Mouse (Mus musculus) liver, adult 2 months (tissue): ENCODE measurements around the gene Olfr691. TPM values are rescaled to one million over a fixed set of nuclear protein-coding genes. Genes with fewer than 3 reads are reported as not detected.

ENCODE experiments used
- DNase-seq: peaks from one replicate; pipeline ENCODE4 v3.0.0-alpha.2; 2011; ENCODE audit warnings: low read depth, low spot score; ENCODE audit errors: extremely low read depth
- H3K27ac ChIP-seq: fragments of 200-500 bp; replicated peaks from 2 replicates; pipeline ENCODE4 v1.5.1; 2012; ENCODE audit warnings: low read depth, mild to moderate bottlenecking, control low read depth, inconsistent platforms, low read length; ENCODE audit not compliant: insufficient read depth
- H3K27me3 ChIP-seq: fragments of 200-500 bp; 2 replicates; pipeline ENCODE4 v1.6.1; 2012; ENCODE audit warnings: mild to moderate bottlenecking, moderate library complexity, low read length, inconsistent platforms; ENCODE audit not compliant: control insufficient read depth, insufficient read depth
- H3K36me3 ChIP-seq: fragments of 200-500 bp; 2 replicates; pipeline ENCODE4 v1.6.1; 2012; ENCODE audit warnings: low read length, inconsistent platforms; ENCODE audit not compliant: control insufficient read depth, insufficient read depth
- H3K4me1 ChIP-seq: fragments of 200-500 bp; 2 replicates; pipeline ENCODE4 v1.6.1; 2011; ENCODE audit warnings: low read length; ENCODE audit not compliant: control insufficient read depth, insufficient read depth
- H3K4me3 ChIP-seq: fragments of 200-500 bp; 2 replicates; pipeline ENCODE4 v1.5.1; 2011; ENCODE audit warnings: low read depth, mild to moderate bottlenecking, control low read depth, low read length, moderate library complexity; ENCODE audit not compliant: insufficient read depth
- H3K79me2 ChIP-seq: fragments of 200-500 bp; 2 replicates; pipeline ENCODE4 v1.6.1; 2012; ENCODE audit warnings: inconsistent platforms, mild to moderate bottlenecking, low read length, moderate library complexity; ENCODE audit not compliant: control insufficient read depth, insufficient read depth
- H3K9ac ChIP-seq: fragments of 200-500 bp; 2 replicates; pipeline ENCODE4 v1.6.1; 2012; ENCODE audit warnings: low read depth, mild to moderate bottlenecking, control low read depth, inconsistent platforms, low read length
- CTCF ChIP-seq: fragments of 200-500 bp; IDR thresholded peaks from 2 replicates; pipeline ENCODE4 v1.5.1; 2011; ENCODE audit warnings: low read depth, low read length, control low read depth
- POLR2A ChIP-seq: fragments of 200-500 bp; IDR thresholded peaks from 2 replicates; pipeline ENCODE4 v1.6.1; 2011; ENCODE audit warnings: low read length, control low read depth; ENCODE audit not compliant: insufficient read depth; ENCODE audit errors: extremely low read depth
- WGBS: fragments of 180-500 bp; shearing (Covaris S2); methylation state at CpG from one replicate; pipeline ENCODE4 v1.1.7; 2018; 5-methylcytosine and 5-hydroxymethylcytosine counted together
- polyA plus RNA-seq: library from polyadenylated mRNA; depleted of rRNA; stranded (reverse); fragments of >200 nt; gene quantifications from 2 replicates; pipeline ENCODE4 v1.2.3, GENCODE M21; 2012; rRNA removed
- total RNA-seq: library from RNA; depleted of rRNA; stranded (reverse); fragments of >200 nt; gene quantifications from 2 replicates; pipeline ENCODE4 v1.2.3, GENCODE M21; 2014; rRNA removed

The Olfr691 gene
- total and polyA plus RNA-seq, 2 experiments: not detected

DNA sequence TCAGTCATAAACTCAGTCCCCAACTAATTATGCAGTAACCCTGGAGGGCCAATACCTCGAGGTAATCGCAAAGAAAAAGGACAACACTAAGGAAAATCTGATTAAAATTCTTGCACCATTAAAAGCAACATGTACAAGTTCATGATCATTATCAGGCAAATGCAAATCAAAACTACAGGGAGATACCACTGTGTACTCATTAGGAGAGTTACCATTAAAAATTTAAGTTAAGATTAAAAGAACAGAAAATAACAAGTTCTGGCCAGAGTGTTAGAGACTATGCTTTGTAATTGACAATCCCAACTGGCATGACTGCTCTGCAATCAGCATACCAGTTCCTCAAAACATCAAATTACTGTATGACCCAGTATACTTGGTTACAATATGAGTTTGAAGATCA is 682 bp upstream of the Olfr691 start:
- H3K36me3 ChIP-seq: no peaks in the 10 kb centered on the region
- no peak overlapping the region for H3K27ac ChIP-seq
- no peaks in the 10 kb centered on the region for H3K79me2 ChIP-seq
- no peaks in the 10 kb centered on the region for H3K4me1 ChIP-seq
- DNase-seq: no peak
- 76% methylated on average over 2 of the region's 2 CpGs for WGBS
- no peaks in the 10 kb centered on the region for H3K27me3 ChIP-seq
- TF ChIP-seq CTCF (no peak), POLR2A (no peak)
- no peak overlapping the region for H3K4me3 ChIP-seq
- H3K9ac ChIP-seq: no peak overlapping the region

DNA sequence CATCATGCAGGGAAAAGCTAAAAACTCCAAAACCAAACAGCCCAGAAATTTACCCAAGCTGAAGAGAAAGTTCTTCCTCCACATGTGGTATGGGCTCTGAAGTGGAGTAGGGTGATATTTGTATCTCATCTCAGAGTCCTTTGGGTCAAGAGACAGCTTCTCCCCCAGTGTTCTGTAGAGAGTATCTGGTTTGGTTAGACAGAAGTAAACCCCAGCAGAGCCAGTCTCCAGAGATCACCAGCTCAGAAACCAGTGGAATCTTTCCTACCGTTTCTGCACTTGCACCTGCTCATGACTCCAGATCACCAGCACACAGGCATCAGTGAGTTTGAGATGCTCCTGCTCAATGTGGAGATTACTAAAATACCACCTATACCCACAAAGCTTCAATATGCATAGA is 8.1 kb downstream of the Olfr691 start, which contains the start of gene Olfr690:
Olfr690 (minus strand) TSS at position 101 of the 400 bp plus-strand sequence.
- WGBS: 83% methylated on average over 1 of the region's 1 CpGs

DNA sequence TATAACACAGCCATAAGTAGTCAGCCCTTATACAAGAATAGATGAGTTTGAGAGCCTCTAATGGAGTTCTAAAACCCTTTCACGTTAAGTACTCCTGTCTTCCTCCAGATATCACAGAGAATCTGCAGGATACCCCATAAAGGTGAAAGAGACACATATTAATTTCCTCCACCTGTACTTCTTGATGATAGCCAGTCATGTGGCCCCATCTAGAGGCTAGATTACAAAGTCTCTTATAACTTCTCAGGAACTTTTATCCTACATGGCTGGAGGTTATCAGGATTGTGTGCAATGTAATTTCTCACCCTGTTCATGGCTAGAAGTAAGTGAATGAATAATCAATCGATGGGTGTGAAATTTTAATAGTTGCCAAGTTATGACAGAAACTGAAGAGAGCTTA is 16.8 kb downstream of the Olfr691 start:
- Histone ChIP-seq H3K27ac (no peak overlapping the region), H3K4me3 (no peak overlapping the region), H3K79me2 (no peaks in the 10 kb centered on the region), H3K27me3 (no peaks in the 10 kb centered on the region), H3K4me1 (no peaks in the 10 kb centered on the region), H3K36me3 (no peaks in the 10 kb centered on the region), H3K9ac (no peak overlapping the region)
- no peak for TF ChIP-seq POLR2A
- TF ChIP-seq CTCF: no peak
- no peak for DNase-seq
- WGBS: 56% methylated on average over 2 of the region's 2 CpGs

More for the DNA sequence above, 8.1 kb downstream of the Olfr691 start, which contains the start of gene Olfr690:
- Histone ChIP-seq H3K79me2 (no peaks in the 10 kb centered on the region), H3K4me3 (no peak within 1 kb of the TSS), H3K4me1 (no peaks in the 10 kb centered on the region), H3K36me3 (no peaks in the 10 kb centered on the region), H3K27me3 (no peaks in the 10 kb centered on the region), H3K9ac (no peak within 1 kb of the TSS), H3K27ac (no peak within 1 kb of the TSS)
- DNase-seq: no peak
- no peak for TF ChIP-seq CTCF
- TF ChIP-seq POLR2A: no peak

DNA sequence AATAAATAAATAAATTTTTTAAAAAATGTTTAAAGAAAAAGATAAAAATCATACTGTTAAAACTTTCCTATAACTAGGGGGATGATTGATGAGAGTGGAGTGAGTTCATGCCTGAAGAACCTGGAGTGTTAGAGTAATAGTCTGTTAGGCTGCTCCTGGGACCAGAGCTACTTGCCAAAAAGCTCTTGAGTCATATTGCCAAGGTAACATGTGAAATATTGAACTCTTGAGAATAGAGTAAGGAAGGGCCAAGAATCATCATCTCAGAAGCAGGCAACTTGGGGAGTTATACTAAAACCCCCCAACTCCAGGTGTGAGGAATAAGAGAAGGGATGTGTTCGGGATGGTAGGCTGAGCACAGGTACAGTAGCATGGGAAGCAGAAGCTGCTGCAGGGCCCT is 31.2 kb downstream of the Olfr691 start, which contains the start of gene Olfr689:
Olfr689 (plus strand) TSS at position 301 of the 400 bp plus-strand sequence.
- TF ChIP-seq CTCF (no peak), POLR2A (no peak)
- no peak for DNase-seq
- no peaks in the 10 kb centered on the region for H3K79me2 ChIP-seq
- no peaks in the 10 kb centered on the region for H3K4me1 ChIP-seq
- H3K27ac ChIP-seq: no peak within 1 kb of the TSS
- no peaks in the 10 kb centered on the region for H3K27me3 ChIP-seq
- H3K36me3 ChIP-seq: no peaks in the 10 kb centered on the region
- WGBS: 68% methylated on average over 1 of the region's 1 CpGs
- no peak within 1 kb of the TSS for H3K9ac ChIP-seq
- H3K4me3 ChIP-seq: no peak within 1 kb of the TSS

DNA sequence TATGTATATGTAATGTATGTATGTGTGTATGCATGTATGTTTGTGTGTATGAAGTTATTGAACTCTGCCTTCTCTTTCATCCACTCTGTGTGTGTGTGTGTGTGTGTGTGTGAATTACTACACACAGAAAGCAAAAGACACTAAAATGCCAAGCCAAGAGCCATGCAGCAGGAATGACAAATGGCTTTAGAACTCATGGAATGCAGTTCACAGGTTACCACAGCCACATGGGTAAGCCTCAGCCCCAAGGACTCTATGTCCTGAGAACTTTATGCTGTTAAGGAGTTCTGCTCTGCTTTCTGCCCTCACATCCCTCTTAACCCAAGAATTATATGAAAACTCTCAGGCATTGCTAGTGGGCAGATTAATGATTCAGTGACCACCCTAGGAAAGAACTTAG is 52.0 kb downstream of the Olfr691 start:
- no peak overlapping the region for H3K9ac ChIP-seq
- H3K4me1 ChIP-seq: no peaks in the 10 kb centered on the region
- H3K27ac ChIP-seq: no peak overlapping the region
- TF ChIP-seq CTCF: no peak
- no peak for TF ChIP-seq POLR2A
- no peaks in the 10 kb centered on the region for H3K27me3 ChIP-seq
- no peaks in the 10 kb centered on the region for H3K36me3 ChIP-seq
- H3K79me2 ChIP-seq: no peaks in the 10 kb centered on the region
- no peak overlapping the region for H3K4me3 ChIP-seq
- DNase-seq: no peak

DNA sequence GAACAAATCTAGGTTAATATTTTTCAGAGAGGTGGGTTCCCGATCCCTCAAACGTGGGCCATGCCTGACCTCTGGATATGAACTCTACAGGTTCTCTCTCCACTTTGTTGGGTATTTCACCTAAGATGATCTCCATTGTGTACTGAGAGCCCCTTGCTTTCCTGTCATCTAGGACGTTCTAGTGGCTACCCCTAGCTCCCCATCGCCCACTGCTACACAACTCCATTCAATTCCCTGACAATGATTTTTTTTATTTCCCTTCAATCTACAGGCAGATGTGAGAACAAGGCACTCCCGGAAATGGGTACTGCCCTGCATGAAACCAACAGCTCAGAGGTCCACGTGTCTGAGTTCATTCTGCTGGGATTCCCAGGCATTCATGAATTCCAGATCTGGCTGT is 54.3 kb downstream of the Olfr691 start, which contains the start of gene Olfr688:
Olfr688 (plus strand) TSS at position 301 of the 400 bp plus-strand sequence.
- no peak for DNase-seq
- no peaks in the 10 kb centered on the region for H3K36me3 ChIP-seq
- no peak within 1 kb of the TSS for H3K9ac ChIP-seq
- TF ChIP-seq CTCF (no peak), POLR2A (no peak)
- WGBS: 72% methylated on average over 6 of the region's 6 CpGs
- no peak within 1 kb of the TSS for H3K27ac ChIP-seq
- no peaks in the 10 kb centered on the region for H3K79me2 ChIP-seq
- H3K4me3 ChIP-seq: no peak within 1 kb of the TSS
- no peaks in the 10 kb centered on the region for H3K27me3 ChIP-seq
- H3K4me1 ChIP-seq: no peaks in the 10 kb centered on the region

Other genes with a start within 250 kb of the Olfr691 start
- gene Olfr680-ps1, start 249.5 kb downstream of the Olfr691 start, total RNA-seq: not detected in 2 replicates
- gene Olfr680-ps1, start 249.5 kb downstream of the Olfr691 start, polyA plus RNA-seq: not detected in 2 replicates
- not detected in 2 replicates for gene Olfr681, start 225.4 kb downstream of the Olfr691 start, total RNA-seq
- gene Olfr681, start 225.4 kb downstream of the Olfr691 start, polyA plus RNA-seq: not detected in 2 replicates
- not detected in 2 replicates for gene Olfr683, start 195.3 kb downstream of the Olfr691 start, total RNA-seq
- gene Olfr683, start 195.3 kb downstream of the Olfr691 start, polyA plus RNA-seq: not detected in 2 replicates
- gene Olfr684, start 178.6 kb downstream of the Olfr691 start, total RNA-seq: not detected in 2 replicates
- not detected in 2 replicates for gene Olfr684, start 178.6 kb downstream of the Olfr691 start, polyA plus RNA-seq
- gene Olfr685, start 156.3 kb downstream of the Olfr691 start, total RNA-seq: not detected in 2 replicates
- gene Olfr685, start 156.3 kb downstream of the Olfr691 start, polyA plus RNA-seq: not detected in 2 replicates
- gene Olfr686, start 134.8 kb downstream of the Olfr691 start, total RNA-seq: not detected in 2 replicates
- gene Olfr686, start 134.8 kb downstream of the Olfr691 start, polyA plus RNA-seq: not detected in 2 replicates
- gene Olfr688, start 54.2 kb downstream of the Olfr691 start, total RNA-seq: not detected in 2 replicates
- not detected in 2 replicates for gene Olfr688, start 54.2 kb downstream of the Olfr691 start, polyA plus RNA-seq
- not detected in 2 replicates for gene Olfr689, start 31.1 kb downstream of the Olfr691 start, total RNA-seq
- not detected in 2 replicates for gene Olfr689, start 31.1 kb downstream of the Olfr691 start, polyA plus RNA-seq
- not detected in 2 replicates for gene Olfr690, start 8.2 kb downstream of the Olfr691 start, total RNA-seq
- not detected in 2 replicates for gene Olfr690, start 8.2 kb downstream of the Olfr691 start, polyA plus RNA-seq
- not detected in 2 replicates for gene Olfr692, start 26.0 kb upstream of the Olfr691 start, total RNA-seq
- gene Olfr692, start 26.0 kb upstream of the Olfr691 start, polyA plus RNA-seq: not detected in 2 replicates
- not detected in 2 replicates for gene Gm5901, start 32.8 kb upstream of the Olfr691 start, total RNA-seq
- gene Gm5901, start 32.8 kb upstream of the Olfr691 start, polyA plus RNA-seq: 0.07 TPM in 1 of 2 replicates, not detected in the other
- gene Fam160a2, start 57.8 kb upstream of the Olfr691 start, total RNA-seq: 4.5 and 7.7 TPM in 2 replicates
- 16.3 and 26.8 TPM in 2 replicates for gene Fam160a2, start 57.8 kb upstream of the Olfr691 start, polyA plus RNA-seq
- gene Cnga4, start 62.3 kb upstream of the Olfr691 start, total RNA-seq: not detected in 2 replicates
- gene Cnga4, start 62.3 kb upstream of the Olfr691 start, polyA plus RNA-seq: 0.04 TPM in 2 replicates
- not detected in 2 replicates for gene Cckbr, start 83.5 kb upstream of the Olfr691 start, total RNA-seq
- gene Cckbr, start 83.5 kb upstream of the Olfr691 start, polyA plus RNA-seq: not detected in 2 replicates
- gene Cavin3, start 140.0 kb upstream of the Olfr691 start, total RNA-seq: 0.67 and 1.1 TPM in 2 replicates
- 1.3 and 1.4 TPM in 2 replicates for gene Cavin3, start 140.0 kb upstream of the Olfr691 start, polyA plus RNA-seq
- 33.1 and 38.1 TPM in 2 replicates for gene Smpd1, start 212.1 kb upstream of the Olfr691 start, total RNA-seq
- gene Smpd1, start 212.1 kb upstream of the Olfr691 start, polyA plus RNA-seq: 48.4 and 51.9 TPM in 2 replicates
- gene Apbb1, start 239.4 kb upstream of the Olfr691 start, total RNA-seq: 1.1 TPM in 2 replicates
- 0.85 and 1.6 TPM in 2 replicates for gene Apbb1, start 239.4 kb upstream of the Olfr691 start, polyA plus RNA-seq